Mouse (Mus musculus): ENCODE data around the gene Phka2.

Phka2 gene

GRCm38 (mm10) chrX:160598562-160599458, 96.8 kb downstream of the Phka2 start:
- DNase-seq (ENCODE audit: extremely low spot score, low spot score) = peak; percentile 27

GRCm38 (mm10) chrX:160601053-160601452, 99.1 kb downstream of the Phka2 start:
- DNase-seq (ENCODE audit: extremely low spot score, low spot score) = no peak

GRCm38 (mm10) chrX:160602770-160603169, 100.8 kb downstream of the Phka2 start:
- no peak for DNase-seq (ENCODE audit: extremely low spot score, low spot score)

GRCm38 (mm10) chrX:160603316-160603715, 101.3 kb downstream of the Phka2 start:
- no peak for DNase-seq (ENCODE audit: extremely low spot score, low spot score)

GRCm38 (mm10) chrX:160603981-160604541, 102.1 kb downstream of the Phka2 start:
- no peak for DNase-seq (ENCODE audit: extremely low spot score, low spot score)

GRCm38 (mm10) chrX:160609849-160610248, 107.9 kb downstream of the Phka2 start:
- DNase-seq (ENCODE audit: extremely low spot score, low spot score) = peak; percentile 37

GRCm38 (mm10) chrX:160610482-160610881, 108.5 kb downstream of the Phka2 start:
- no peak for DNase-seq (ENCODE audit: extremely low spot score, low spot score)

GRCm38 (mm10) chrX:160610882-160611644, 109.1 kb downstream of the Phka2 start:
- DNase-seq (ENCODE audit: extremely low spot score, low spot score) = no peak
